Mouse (Mus musculus): ENCODE data around the gene Hsd3b2. TPM values are rescaled to one million over a fixed set of nuclear protein-coding genes. Genes with fewer than 3 reads are reported as not detected.

Hsd3b2 gene
- total and polyA plus RNA-seq, 3 experiments = not detected

DNA sequence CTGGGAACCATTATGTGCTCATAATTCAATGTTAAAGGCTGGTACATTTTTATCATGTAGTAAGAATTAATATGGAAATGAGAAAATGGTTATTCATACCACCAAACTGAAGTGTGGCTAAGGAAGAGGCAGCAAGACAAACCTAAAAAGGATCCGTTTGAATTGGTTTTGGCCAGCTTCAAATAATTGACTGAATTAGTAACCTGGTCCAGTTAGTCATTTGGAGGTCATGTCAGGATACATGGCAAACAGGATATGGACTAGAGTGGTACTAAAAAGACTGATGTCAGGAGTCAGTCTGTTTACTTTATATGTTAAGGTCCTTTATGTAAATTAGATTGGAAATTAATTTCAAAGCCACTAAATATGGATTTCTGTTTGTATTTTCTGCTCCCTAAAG lies 41.9 kb downstream of the Hsd3b2 start:
- TF ChIP-seq E2F4 (IDR thresholded peaks at IDR 0.05; ENCODE audit: insufficient replicate concordance, low read depth, low read length) = no peak
- TF ChIP-seq CHD2 (IDR thresholded peaks at IDR 0.05; ENCODE audit: low read length) = no peak
- TF ChIP-seq ZKSCAN1 (IDR thresholded peaks at IDR 0.05; ENCODE audit: borderline replicate concordance, low read depth, low read length) = no peak
- Histone ChIP-seq H3K9ac (ENCODE audit: insufficient read depth, low read depth) (no peak overlapping the region), H3K36me3 (replicated peaks in 1 of 2; ENCODE audit: control insufficient read depth in 1 of 2, insufficient read depth in 1 of 2, low read length in 1 of 2) (no peaks in the 10 kb centered on the region), H3K4me1 (ENCODE audit: control insufficient read depth in 1 of 2, insufficient read depth in 2 of 2) (no peaks in the 10 kb centered on the region), H3K9me3 (replicated peaks; ENCODE audit: low read length) (no peaks in the 10 kb centered on the region), H3K4me2 (ENCODE audit: insufficient read depth, low read depth, poor library complexity, severe bottlenecking) (no peak overlapping the region), H3K27me3 (replicated peaks) (peaks cover 21% of the 10 kb centered on the region), H3K4me3 (replicated peaks in 1 of 3; ENCODE audit: low read depth in 2 of 3, low read length in 2 of 3, poor library complexity in 1 of 3) (no peak overlapping the region), H3K79me2 (replicated peaks; ENCODE audit: control insufficient read depth, extremely low read depth, insufficient read depth, poor library complexity, severe bottlenecking) (no peaks in the 10 kb centered on the region), H3K27ac (ENCODE audit: insufficient read depth, low read depth) (no peak overlapping the region)
- in situ Hi-C loops (cut with MboI; ENCODE audit: low pct_ligation_motif_present, low pct_unique_long_range_greater_than_20kb, low sequenced_read_pairs) (no loop called here), dilution Hi-C loops (cut with MboI; ENCODE audit: extremely low pct_ligation_motif_present, extremely low pct_unique_long_range_greater_than_20kb, low sequenced_read_pairs) (no loop called here)
- no peak for DNase-seq (ENCODE audit: extremely low read depth)

DNA sequence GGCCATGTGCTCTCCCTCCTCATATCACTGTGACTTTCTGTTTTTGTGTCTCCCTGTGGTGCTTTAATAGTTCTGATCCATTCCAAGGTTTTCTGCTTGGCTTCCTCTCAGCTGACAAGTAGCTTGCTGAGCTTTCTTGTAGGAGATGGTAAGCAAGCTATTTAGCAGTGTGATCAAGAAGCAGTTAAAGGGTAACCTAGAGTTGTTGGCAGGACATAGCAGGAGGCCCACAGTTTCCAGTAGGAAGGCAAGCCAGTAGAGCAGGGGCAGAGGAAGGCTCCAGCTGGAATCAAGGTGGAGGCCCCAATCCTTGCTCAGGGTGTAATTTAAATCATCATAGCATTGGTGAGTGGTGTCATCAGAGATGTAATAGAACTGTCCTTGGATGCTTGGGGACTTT lies 43.6 kb downstream of the Hsd3b2 start:
- dilution Hi-C loops (cut with MboI; ENCODE audit: extremely low pct_ligation_motif_present, extremely low pct_unique_long_range_greater_than_20kb, low sequenced_read_pairs) (no loop called here), in situ Hi-C loops (cut with MboI; ENCODE audit: low pct_ligation_motif_present, low pct_unique_long_range_greater_than_20kb, low sequenced_read_pairs) (no loop called here)
- Histone ChIP-seq H3K9me3 (replicated peaks; ENCODE audit: low read length) (no peaks in the 10 kb centered on the region), H3K27ac (ENCODE audit: insufficient read depth, low read depth) (no peak overlapping the region), H3K9ac (ENCODE audit: insufficient read depth, low read depth) (no peak overlapping the region), H3K36me3 (replicated peaks in 1 of 2; ENCODE audit: control insufficient read depth in 1 of 2, insufficient read depth in 1 of 2, low read length in 1 of 2) (no peaks in the 10 kb centered on the region), H3K4me3 (replicated peaks in 1 of 3; ENCODE audit: low read depth in 2 of 3, low read length in 2 of 3, poor library complexity in 1 of 3) (no peak overlapping the region), H3K79me2 (replicated peaks; ENCODE audit: control insufficient read depth, extremely low read depth, insufficient read depth, poor library complexity, severe bottlenecking) (no peaks in the 10 kb centered on the region), H3K4me2 (ENCODE audit: insufficient read depth, low read depth, poor library complexity, severe bottlenecking) (no peak overlapping the region), H3K4me1 (ENCODE audit: control insufficient read depth in 1 of 2, insufficient read depth in 2 of 2) (no peaks in the 10 kb centered on the region), H3K27me3 (replicated peaks) (peaks cover 24% of the 10 kb centered on the region)
- no peak for TF ChIP-seq SIN3A (IDR thresholded peaks at IDR 0.05; ENCODE audit: low read length)
- no peak for TF ChIP-seq ZNF384 (IDR thresholded peaks at IDR 0.05; ENCODE audit: low read depth, low read length)
- TF ChIP-seq HCFC1 (IDR thresholded peaks at IDR 0.05; ENCODE audit: low read depth, low read length) = no peak
- no peak for TF ChIP-seq CHD1 (IDR thresholded peaks at IDR 0.05; ENCODE audit: low read depth, low read length)
- no peak for TF ChIP-seq UBTF (IDR thresholded peaks at IDR 0.05; ENCODE audit: low read depth, low read length)
- TF ChIP-seq SMC3 (IDR thresholded peaks at IDR 0.05; ENCODE audit: low read depth, low read length) = no peak
- no peak for TF ChIP-seq TCF12 (IDR thresholded peaks at IDR 0.05; ENCODE audit: low read depth, low read length)
- no peak for TF ChIP-seq JUND (conservative IDR thresholded peaks at IDR 0.05; ENCODE audit: low read depth, low read length)
- TF ChIP-seq NRF1 (IDR thresholded peaks at IDR 0.05; ENCODE audit: low read depth, low read length) = no peak
- no peak for TF ChIP-seq GABPA (IDR thresholded peaks at IDR 0.05; ENCODE audit: insufficient replicate concordance, low read depth, low read length)
- TF ChIP-seq EP300 (IDR thresholded peaks at IDR 0.05; ENCODE audit: low read length) = no peak
- TF ChIP-seq RCOR1 (conservative IDR thresholded peaks at IDR 0.05; ENCODE audit: low read depth, low read length) = no peak
- TF ChIP-seq USF2 (conservative IDR thresholded peaks at IDR 0.05; ENCODE audit: low read depth, low read length) = no peak
- no peak for DNase-seq (ENCODE audit: extremely low read depth)

Other genes with a start within 250 kb of the Hsd3b2 start
- gene Hsd3b4, start 214.0 kb downstream of the Hsd3b2 start, total RNA-seq (2012; rRNA removed) = not detected in 2 replicates
- gene Hsd3b4, start 214.0 kb downstream of the Hsd3b2 start, total RNA-seq (2014; rRNA removed) = not detected in 2 replicates
- not detected in 2 replicates for gene Hsd3b4, start 214.0 kb downstream of the Hsd3b2 start, polyA plus RNA-seq (2012; ENCODE audit: insufficient read length, low read depth)
- not detected in 2 replicates for gene Gm10681, start 135.7 kb downstream of the Hsd3b2 start, total RNA-seq (2012; rRNA removed)
- gene Gm10681, start 135.7 kb downstream of the Hsd3b2 start, total RNA-seq (2014; rRNA removed) = not detected in 2 replicates
- gene Gm10681, start 135.7 kb downstream of the Hsd3b2 start, polyA plus RNA-seq (2012; ENCODE audit: insufficient read length, low read depth) = not detected in 2 replicates
- not detected in 2 replicates for gene Hsd3b5, start 94.3 kb downstream of the Hsd3b2 start, total RNA-seq (2012; rRNA removed)
- not detected in 2 replicates for gene Hsd3b5, start 94.3 kb downstream of the Hsd3b2 start, total RNA-seq (2014; rRNA removed)
- gene Hsd3b5, start 94.3 kb downstream of the Hsd3b2 start, polyA plus RNA-seq (2012; ENCODE audit: insufficient read length, low read depth) = not detected in 2 replicates
- gene Hsd3b3, start 38.6 kb upstream of the Hsd3b2 start, total RNA-seq (2012; rRNA removed) = not detected in 2 replicates
- not detected in 2 replicates for gene Hsd3b3, start 38.6 kb upstream of the Hsd3b2 start, total RNA-seq (2014; rRNA removed)
- gene Hsd3b3, start 38.6 kb upstream of the Hsd3b2 start, polyA plus RNA-seq (2012; ENCODE audit: insufficient read length, low read depth) = not detected in 2 replicates
- not detected in 2 replicates for gene Hsd3b6, start 89.9 kb upstream of the Hsd3b2 start, total RNA-seq (2012; rRNA removed)
- gene Hsd3b6, start 89.9 kb upstream of the Hsd3b2 start, total RNA-seq (2014; rRNA removed) = not detected in 2 replicates
- not detected in 2 replicates for gene Hsd3b6, start 89.9 kb upstream of the Hsd3b2 start, polyA plus RNA-seq (2012; ENCODE audit: insufficient read length, low read depth)
- not detected in 2 replicates for gene Hsd3b1, start 135.3 kb upstream of the Hsd3b2 start, total RNA-seq (2012; rRNA removed)
- not detected in 2 replicates for gene Hsd3b1, start 135.3 kb upstream of the Hsd3b2 start, total RNA-seq (2014; rRNA removed)
- not detected in 2 replicates for gene Hsd3b1, start 135.3 kb upstream of the Hsd3b2 start, polyA plus RNA-seq (2012; ENCODE audit: insufficient read length, low read depth)
- not detected in 2 replicates for gene Hao2, start 168.7 kb upstream of the Hsd3b2 start, total RNA-seq (2012; rRNA removed)
- not detected in 2 replicates for gene Hao2, start 168.7 kb upstream of the Hsd3b2 start, total RNA-seq (2014; rRNA removed)
- not detected in 2 replicates for gene Hao2, start 168.7 kb upstream of the Hsd3b2 start, polyA plus RNA-seq (2012; ENCODE audit: insufficient read length, low read depth)

All from CH12.LX (cell line).